23 mouse cellular contexts compared by ENCODE assay signal in genomic region chr4:98837715-98838505, GRCm38 (mm10). TPM values are rescaled to one million over a fixed set of nuclear protein-coding genes. Genes with fewer than 3 reads are reported as not detected.
"Had no signal": no experiment of that assay in that cellular context is flagged by ENCODE, and none has a peak within 500 bp of the region (broad histone marks: within the 10 kb centered on the region; RNA-seq: fewer than 3 reads in every experiment).

No protein-coding gene starts in this region.

- H3K9ac ChIP-seq: limb, embryonic 13.5 days; liver, embryonic 12.5 days; liver, embryonic 15.5 days; lung, embryonic 15.5 days; midbrain, embryonic 12.5 days; midbrain, embryonic 15.5 days; neural tube, embryonic 13.5 days had no signal

- H3K4me1 ChIP-seq: liver, embryonic 12.5 days; liver, embryonic 15.5 days; midbrain, embryonic 15.5 days had no signal

- H3K9me3 ChIP-seq: limb, embryonic 13.5 days; liver, embryonic 12.5 days; liver, embryonic 15.5 days; lung, embryonic 15.5 days; midbrain, embryonic 12.5 days; midbrain, embryonic 15.5 days; neural tube, embryonic 13.5 days had no signal

- H3K4me2 ChIP-seq: limb, embryonic 13.5 days; liver, embryonic 12.5 days; liver, embryonic 15.5 days; lung, embryonic 15.5 days; midbrain, embryonic 12.5 days; midbrain, embryonic 15.5 days; neural tube, embryonic 13.5 days had no signal

- H3K27ac ChIP-seq: limb, embryonic 13.5 days; liver, embryonic 12.5 days; liver, embryonic 15.5 days; lung, embryonic 15.5 days; midbrain, embryonic 12.5 days; midbrain, embryonic 15.5 days; neural tube, embryonic 13.5 days had no signal

- H3K4me3 ChIP-seq: limb, embryonic 13.5 days; liver, embryonic 12.5 days; liver, embryonic 15.5 days; lung, embryonic 15.5 days; midbrain, embryonic 12.5 days; midbrain, embryonic 15.5 days; myocyte; neural tube, embryonic 13.5 days had no signal

- ATAC-seq: intestine, embryonic 16.5 days; liver, embryonic 12.5 days; midbrain, embryonic 15.5 days had no signal

- H3K36me3 ChIP-seq: limb, embryonic 13.5 days; liver, embryonic 12.5 days; liver, embryonic 15.5 days; lung, embryonic 15.5 days; midbrain, embryonic 12.5 days; midbrain, embryonic 15.5 days; neural tube, embryonic 13.5 days had no signal

- H3K27me3 ChIP-seq: limb, embryonic 13.5 days; liver, embryonic 12.5 days; liver, embryonic 15.5 days; lung, embryonic 15.5 days; midbrain, embryonic 15.5 days; neural tube, embryonic 13.5 days had no signal

- DNase-seq: kidney, postnatal 25 days; left cerebral cortex, postnatal 4 days; liver; lung, adult 18-20 months; lung, postnatal 10 days; lung, postnatal 36 days; thymus, adult 18-20 months; thymus, postnatal 36 days had no signal

RNA-seq across cellular contexts. Expression of gene I0C0044D17Rik, which starts 14.3 kb away (rescaled TPM):
- polyA plus RNA-seq: intestine, embryonic 16.5 days; kidney, embryonic 16.5 days; limb, embryonic 13.5 days; liver, embryonic 12.5 days; liver, embryonic 15.5 days; lung, embryonic 15.5 days; midbrain, embryonic 12.5 days; midbrain, embryonic 15.5 days; myocyte; neural tube, embryonic 13.5 days; small intestine, adult 2 months; spleen, adult 2 months; stomach, embryonic 16.5 days; testis, adult 2 months; urinary bladder, adult 2 months had no signal
